9 mouse cellular contexts compared by ENCODE assay signal in the genomic region with DNA sequence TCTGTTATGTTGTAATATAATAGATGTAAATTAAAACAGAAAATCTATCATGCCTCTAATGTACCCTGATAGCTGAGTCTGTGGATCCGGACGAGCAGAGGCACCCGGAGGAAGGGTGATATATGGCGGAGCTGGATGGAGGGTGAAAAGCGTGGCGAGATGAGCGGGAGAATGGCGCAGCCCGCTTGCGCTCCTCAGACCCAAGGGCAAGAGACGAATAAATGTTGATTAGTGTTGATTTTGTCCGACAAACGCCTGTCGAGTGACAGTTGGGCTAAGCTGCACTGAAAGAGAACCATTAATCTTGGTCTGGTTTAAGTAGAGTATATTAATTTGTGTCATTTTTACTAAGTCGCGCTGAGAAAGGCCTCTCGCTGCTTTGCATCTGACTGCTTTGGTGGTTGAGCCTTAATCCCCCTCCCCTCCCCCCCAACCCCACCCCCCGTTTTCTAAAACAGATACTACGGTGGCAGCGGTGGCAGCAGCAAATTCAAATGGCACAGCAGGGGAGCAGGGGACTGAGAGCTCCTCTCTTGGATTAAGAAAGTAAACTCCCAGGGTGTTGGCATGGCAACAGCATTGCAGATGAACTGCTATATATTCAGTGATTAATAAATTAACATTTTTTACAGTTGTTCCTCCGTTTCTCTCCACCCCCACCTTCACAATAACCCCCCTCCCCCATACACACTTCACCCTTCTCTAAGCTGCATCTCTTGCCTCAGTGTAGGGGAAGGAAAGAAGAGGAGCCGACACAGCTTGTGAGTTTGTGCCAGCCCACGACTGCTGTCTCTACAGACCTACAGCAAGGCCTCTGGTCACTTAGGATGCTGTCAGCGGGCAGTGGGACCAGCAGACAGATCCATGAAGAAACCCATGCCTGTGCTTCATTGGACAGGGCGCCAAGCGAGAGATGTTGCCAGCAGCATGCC.
A peak's percentile ranks its signal among the peaks of the same experiment; 100 is the strongest.
DNase-seq lines count a peak whose midpoint lies in the region; ATAC-seq lines count a peak whose summit lies in the region.
"Had no signal": no experiment of that assay in that cellular context is flagged by ENCODE, and none has a peak within 500 bp of the region (broad histone marks: within the 10 kb centered on the region; RNA-seq: fewer than 3 reads in every experiment).

No protein-coding gene starts in this region.

- peak overlapping the region; percentile 44 for H3K4me2 ChIP-seq in kidney, embryonic 16.5 days (replicated peaks; ENCODE audit: low read depth, low read length)
- H3K4me2 ChIP-seq in intestine, embryonic 15.5 days (replicated peaks) = peak overlapping the region; percentile 33; the same call in 1 of the 2 replicates
- peak overlapping the region; percentile 55 for H3K4me2 ChIP-seq in neural tube, embryonic 13.5 days

- peaks cover 17% of the 10 kb centered on the region for H3K36me3 ChIP-seq in kidney, embryonic 16.5 days (ENCODE audit: insufficient read depth, low read length)
- no peaks in the 10 kb centered on the region for H3K36me3 ChIP-seq in intestine, embryonic 15.5 days
- H3K36me3 ChIP-seq in neural tube, embryonic 13.5 days = no peaks in the 10 kb centered on the region
- H3K36me3 ChIP-seq: G1E had no signal

- H3K4me1 ChIP-seq in kidney, embryonic 16.5 days (ENCODE audit: insufficient read depth, low read length) = peaks cover 78% of the 10 kb centered on the region
- peaks cover 15% of the 10 kb centered on the region for H3K4me1 ChIP-seq in intestine, embryonic 15.5 days (replicated peaks)
- peaks cover 88% of the 10 kb centered on the region for H3K4me1 ChIP-seq in neural tube, embryonic 13.5 days (replicated peaks)

- DNase-seq in kidney, postnatal 36 days = no peak
- DNase-seq in embryo, embryonic 9.5 days (ENCODE audit: extremely low spot score) = peak; percentile 61
- DNase-seq in gastrocnemius, postnatal 14 days = no peak

- H3K9ac ChIP-seq in kidney, embryonic 16.5 days (replicated peaks; ENCODE audit: low read length) = peak overlapping the region; percentile 36
- H3K9ac ChIP-seq in intestine, embryonic 15.5 days = no peak overlapping the region
- peak overlapping the region; percentile 51 for H3K9ac ChIP-seq in neural tube, embryonic 13.5 days

- no peaks in the 10 kb centered on the region for H3K27me3 ChIP-seq in kidney, embryonic 16.5 days (ENCODE audit: insufficient read depth, low read length)
- no peaks in the 10 kb centered on the region for H3K27me3 ChIP-seq in intestine, embryonic 15.5 days (replicated peaks)
- no peaks in the 10 kb centered on the region for H3K27me3 ChIP-seq in neural tube, embryonic 13.5 days

- WGBS in kidney, embryonic 16.5 days = 17% methylated on average over 26 of the region's 26 CpGs
- WGBS in intestine, embryonic 15.5 days = 32% methylated on average over 26 of the region's 26 CpGs
- 4% methylated on average over 26 of the region's 26 CpGs for WGBS in neural tube, embryonic 13.5 days

- ATAC-seq in kidney, embryonic 16.5 days (ENCODE audit: low FRiP score, low TSS enrichment) = peak; percentile 44; the same call in 1 of the 2 replicates
- peak; percentile 24; the same call in 1 of the 2 replicates for ATAC-seq in intestine, embryonic 15.5 days
- ATAC-seq in neural tube, embryonic 13.5 days (ENCODE audit: low read depth) = peak; percentile 80
- ATAC-seq in monocyte, adult 5-6 weeks (replicated peaks; ENCODE audit: insufficient number of reproducible peaks, low FRiP score, low TSS enrichment, poor library complexity, severe bottlenecking) = no peak
- ATAC-seq in megakaryocyte progenitor cell, adult 5-6 weeks (replicated peaks; ENCODE audit: poor library complexity) = no peak

- H3K9me3 ChIP-seq in kidney, embryonic 16.5 days (ENCODE audit: low read length) = no peaks in the 10 kb centered on the region
- H3K9me3 ChIP-seq in intestine, embryonic 15.5 days = no peaks in the 10 kb centered on the region
- no peaks in the 10 kb centered on the region for H3K9me3 ChIP-seq in neural tube, embryonic 13.5 days

- H3K27ac ChIP-seq in kidney, embryonic 16.5 days (ENCODE audit: low read length) = peak overlapping the region; percentile 63
- H3K27ac ChIP-seq in intestine, embryonic 15.5 days = no peak overlapping the region
- peak overlapping the region; percentile 85 for H3K27ac ChIP-seq in neural tube, embryonic 13.5 days (replicated peaks)

- no peak overlapping the region for H3K4me3 ChIP-seq in kidney, embryonic 16.5 days (ENCODE audit: low read length)
- no peak overlapping the region for H3K4me3 ChIP-seq in intestine, embryonic 15.5 days (replicated peaks)
- peak overlapping the region; percentile 30 for H3K4me3 ChIP-seq in neural tube, embryonic 13.5 days

- intact Hi-C loops in gastrocnemius, postnatal 14 days (cut with DNase I; ENCODE audit: low total_unique reads) = no loop called here

Comparison
In these comparisons a context has a peak if more than half of its experiments do, and no peak if none do; other contexts are left out.
1. ATAC-seq: peak in kidney, embryonic 16.5 days (single experiment), intestine, embryonic 15.5 days (single experiment) and neural tube, embryonic 13.5 days (single experiment); none in monocyte, adult 5-6 weeks (single experiment) and megakaryocyte progenitor cell, adult 5-6 weeks (single experiment).
2. Peak in every context shown above with its lines, with median percentiles within 50 percentile points of each other: H3K4me2 ChIP-seq.